Mouse (Mus musculus): Measurements from ENCODE around the gene Nkx6-1. TPM values are rescaled to one million over a fixed set of nuclear protein-coding genes. Genes with fewer than 3 reads are reported as not detected.

Nkx6-1 gene
- polyA plus RNA-seq, 1 experiment from 2014 or later: 5.2 TPM

DNA sequence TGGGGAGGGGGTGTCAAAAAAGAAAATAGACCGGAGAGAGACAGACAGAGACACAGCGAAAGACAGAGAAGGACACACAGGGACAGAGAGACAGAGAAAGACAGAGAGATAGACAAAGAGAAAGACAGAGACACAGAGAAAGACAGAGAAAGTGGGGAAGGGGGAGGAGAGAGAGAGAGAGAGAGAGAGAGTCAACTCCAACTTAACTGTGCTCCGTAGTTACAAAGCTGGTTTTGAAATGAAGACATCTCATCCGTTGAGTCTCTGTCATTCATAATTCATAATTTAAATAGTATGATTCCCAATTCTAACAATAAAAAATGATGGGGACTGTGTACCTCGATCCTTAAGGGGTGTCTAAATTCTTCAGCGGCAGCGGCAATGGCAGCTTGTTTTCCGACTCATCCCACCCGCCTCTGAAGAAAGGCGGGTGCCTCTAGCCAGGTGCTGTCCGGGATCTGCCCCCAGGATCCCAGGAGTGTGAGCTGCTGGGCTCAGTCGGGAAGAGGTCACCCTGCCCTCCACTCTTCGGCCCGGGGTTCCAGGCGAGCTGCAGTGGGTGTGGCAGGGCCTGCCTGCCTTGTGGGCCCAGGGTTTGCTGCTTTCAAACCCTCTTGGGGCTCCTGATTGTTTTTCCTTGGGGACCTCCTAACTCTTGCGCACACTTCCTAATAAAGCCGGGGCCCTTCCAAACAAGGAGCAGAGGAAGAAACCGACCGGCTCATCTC, 2.6 kb upstream of the Nkx6-1 start:
- Histone ChIP-seq H3K9ac (no peak overlapping the region), H3K36me3 (no peaks in the 10 kb centered on the region), H3K4me2 (peak overlapping the region; percentile 16; the same call in 1 of the 2 replicates), H3K4me1 (peaks cover 23% of the 10 kb centered on the region), H3K27me3 (replicated peaks) (peaks cover 59% of the 10 kb centered on the region), H3K9me3 (no peaks in the 10 kb centered on the region), H3K4me3 (replicated peaks) (0 out of 2 replicates have a peak overlapping the region, but pooled peaks have one; percentile 3), H3K27ac (no peak overlapping the region)
- no peak for ATAC-seq (ENCODE audit: insufficient read depth, low FRiP score, low read depth)
- 5% methylated on average over 19 of the region's 19 CpGs for WGBS

DNA sequence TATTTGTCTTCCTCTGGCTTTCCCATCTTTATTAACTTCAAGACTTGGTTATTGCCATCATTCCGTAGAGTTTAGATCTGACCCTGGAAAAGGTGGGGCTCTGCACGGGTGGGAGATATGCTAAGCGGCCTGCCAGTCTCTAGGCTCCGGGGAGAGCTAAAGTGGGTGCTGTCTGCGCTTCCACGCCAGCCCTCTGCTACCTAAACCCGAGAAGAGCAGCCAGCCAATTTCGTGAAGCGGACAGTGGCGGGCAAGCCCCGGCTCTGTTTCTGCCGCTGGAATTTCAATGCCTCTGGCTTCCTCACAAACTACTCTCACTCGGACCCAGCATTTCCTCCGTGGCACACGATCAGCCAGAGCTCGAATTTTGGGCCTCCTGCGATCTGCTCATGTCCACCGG, 1.9 kb upstream of the Nkx6-1 start:
- no peaks in the 10 kb centered on the region for H3K36me3 ChIP-seq
- H3K9me3 ChIP-seq: no peaks in the 10 kb centered on the region
- WGBS: 3% methylated on average over 18 of the region's 18 CpGs
- H3K27me3 ChIP-seq (replicated peaks): peaks cover 66% of the 10 kb centered on the region
- H3K27ac ChIP-seq: no peak overlapping the region
- ATAC-seq (ENCODE audit: insufficient read depth, low FRiP score, low read depth): no peak
- no peak overlapping the region for H3K4me3 ChIP-seq (replicated peaks)
- H3K9ac ChIP-seq: no peak overlapping the region
- no peak overlapping the region for H3K4me2 ChIP-seq
- H3K4me1 ChIP-seq: peaks cover 23% of the 10 kb centered on the region

DNA sequence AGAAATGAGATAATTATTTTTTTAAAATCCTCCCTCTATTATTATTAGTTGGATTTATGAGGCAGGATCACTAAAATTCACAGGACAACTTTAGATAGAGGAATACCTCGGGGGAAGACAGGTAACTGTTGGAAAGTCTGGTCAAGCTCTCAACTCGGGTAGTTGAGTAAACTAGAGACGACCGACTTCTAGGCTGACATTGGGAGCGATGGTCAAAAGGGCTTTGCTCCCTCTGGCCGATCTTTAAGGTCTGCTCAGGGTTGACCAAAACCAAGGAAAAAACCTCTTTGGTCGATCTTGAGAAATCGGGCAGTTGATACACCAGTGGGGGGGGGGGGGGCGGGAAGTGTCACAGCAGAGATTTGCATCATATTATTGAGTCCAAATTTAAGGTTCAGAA, 1.3 kb upstream of the Nkx6-1 start:
- peaks cover 23% of the 10 kb centered on the region for H3K4me1 ChIP-seq
- peaks cover 71% of the 10 kb centered on the region for H3K27me3 ChIP-seq (replicated peaks)
- H3K9me3 ChIP-seq: no peaks in the 10 kb centered on the region
- 4% methylated on average over 9 of the region's 9 CpGs for WGBS
- no peak for ATAC-seq (ENCODE audit: insufficient read depth, low FRiP score, low read depth)
- H3K4me2 ChIP-seq: no peak overlapping the region
- H3K36me3 ChIP-seq: no peaks in the 10 kb centered on the region
- no peak overlapping the region for H3K9ac ChIP-seq
- H3K27ac ChIP-seq: no peak overlapping the region
- H3K4me3 ChIP-seq (replicated peaks): no peak overlapping the region

DNA sequence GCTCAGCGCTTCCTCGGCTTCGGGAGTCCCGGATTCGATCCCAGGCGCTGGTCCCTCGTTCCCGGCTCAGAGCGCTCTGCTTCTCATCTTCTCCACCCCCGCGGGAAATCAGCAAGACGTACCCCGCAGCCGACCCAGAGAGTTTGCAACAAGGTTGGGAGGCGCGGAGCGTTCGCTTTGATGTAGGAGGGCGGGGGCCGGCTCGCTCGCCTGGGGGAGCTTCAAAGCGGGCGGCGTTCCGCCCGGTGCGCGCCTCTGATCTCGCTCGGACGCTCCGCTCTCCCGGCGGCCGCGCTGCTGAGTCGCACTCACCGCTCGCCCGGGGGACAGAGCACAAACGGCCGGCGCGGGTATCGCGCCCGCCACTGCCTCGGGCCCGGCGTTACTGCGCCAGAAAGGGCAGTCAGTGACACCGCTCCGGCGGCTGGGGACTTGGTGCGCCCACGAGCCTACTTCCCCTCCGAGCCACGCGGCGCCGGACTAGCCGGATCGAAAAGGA, 324 bp downstream of the Nkx6-1 start:
- H3K4me3 ChIP-seq (replicated peaks): peak overlapping the region; percentile 50
- peak overlapping the region; percentile 63 for H3K27ac ChIP-seq
- peaks cover 23% of the 10 kb centered on the region for H3K4me1 ChIP-seq
- no peaks in the 10 kb centered on the region for H3K36me3 ChIP-seq
- H3K9ac ChIP-seq: peak overlapping the region; percentile 39
- ATAC-seq (ENCODE audit: insufficient read depth, low FRiP score, low read depth): no peak
- no peaks in the 10 kb centered on the region for H3K9me3 ChIP-seq
- WGBS: under 1% methylated on average over 64 of the region's 64 CpGs
- peaks cover 73% of the 10 kb centered on the region for H3K27me3 ChIP-seq (replicated peaks)
- H3K4me2 ChIP-seq: peak overlapping the region; percentile 71

DNA sequence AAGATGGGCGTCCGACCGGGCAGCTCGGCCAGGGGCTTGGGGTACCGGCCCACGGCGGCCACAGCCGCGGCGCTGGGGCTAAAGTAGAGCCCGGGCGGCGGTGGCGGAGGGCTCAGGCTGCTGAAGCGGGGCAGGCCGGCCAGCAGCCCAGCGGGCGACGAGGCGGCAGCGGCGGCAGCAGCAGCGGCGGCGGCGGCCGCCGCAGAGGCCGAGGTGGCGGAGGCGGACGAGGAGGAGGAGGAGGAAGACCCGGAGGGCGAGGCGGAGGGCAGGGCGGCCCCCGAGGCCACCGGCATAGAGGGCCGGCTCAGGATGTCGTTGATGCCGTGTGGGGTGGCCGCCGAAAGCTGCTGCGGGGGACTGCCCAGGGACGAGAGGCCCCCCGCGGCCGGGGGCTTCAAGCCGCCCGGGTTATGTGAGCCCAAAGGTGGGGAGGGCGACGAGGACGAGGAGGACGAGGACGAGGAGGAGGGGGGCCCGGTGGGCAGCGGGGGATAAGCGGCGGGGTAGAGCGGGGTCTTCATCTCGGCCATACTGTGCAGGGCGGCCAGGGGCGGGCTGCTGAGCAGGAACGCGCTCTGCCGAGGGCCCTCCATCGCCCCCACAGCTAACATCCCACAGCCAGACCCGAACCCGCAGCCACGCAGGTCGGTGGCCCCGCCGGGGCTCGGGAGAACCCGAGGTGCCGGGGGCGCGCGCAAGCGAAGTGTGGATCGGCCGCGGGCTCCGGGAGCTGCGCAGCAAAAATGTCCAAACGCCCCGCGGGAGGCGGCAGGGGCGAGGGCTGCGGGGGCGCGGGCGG, 974 bp downstream of the Nkx6-1 start:
- Histone ChIP-seq H3K36me3 (no peaks in the 10 kb centered on the region), H3K9me3 (no peaks in the 10 kb centered on the region), H3K9ac (peak overlapping the region; percentile 39), H3K27ac (peak overlapping the region; percentile 57), H3K4me1 (peaks cover 25% of the 10 kb centered on the region), H3K4me3 (replicated peaks) (peak overlapping the region; percentile 50), H3K4me2 (peak overlapping the region; percentile 71), H3K27me3 (replicated peaks) (peaks cover 72% of the 10 kb centered on the region)
- no peak for ATAC-seq (ENCODE audit: insufficient read depth, low FRiP score, low read depth)
- under 1% methylated on average over 78 of the region's 94 CpGs for WGBS

DNA sequence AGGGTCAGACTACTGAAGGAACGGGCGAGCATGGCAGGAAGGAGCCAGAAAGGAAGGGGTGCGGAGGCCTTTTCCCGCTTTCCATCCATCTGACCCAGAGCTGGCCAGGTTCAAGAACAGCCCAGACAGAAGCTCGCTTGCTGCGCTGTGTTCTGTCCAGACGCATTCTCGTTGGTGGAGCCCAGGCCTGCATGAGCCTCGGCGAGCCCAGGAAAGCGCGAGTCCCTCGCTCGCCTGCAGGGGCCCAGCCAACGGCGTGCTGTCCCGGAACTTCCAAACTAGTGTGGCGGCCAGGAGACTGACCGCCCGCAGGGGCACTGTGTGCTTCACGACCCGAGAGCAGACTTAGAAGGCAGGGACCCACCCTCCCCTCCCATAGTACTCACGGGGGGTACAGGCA, 1.6 kb downstream of the Nkx6-1 start:
- WGBS: under 1% methylated on average over 23 of the region's 23 CpGs
- peaks cover 25% of the 10 kb centered on the region for H3K4me1 ChIP-seq

DNA sequence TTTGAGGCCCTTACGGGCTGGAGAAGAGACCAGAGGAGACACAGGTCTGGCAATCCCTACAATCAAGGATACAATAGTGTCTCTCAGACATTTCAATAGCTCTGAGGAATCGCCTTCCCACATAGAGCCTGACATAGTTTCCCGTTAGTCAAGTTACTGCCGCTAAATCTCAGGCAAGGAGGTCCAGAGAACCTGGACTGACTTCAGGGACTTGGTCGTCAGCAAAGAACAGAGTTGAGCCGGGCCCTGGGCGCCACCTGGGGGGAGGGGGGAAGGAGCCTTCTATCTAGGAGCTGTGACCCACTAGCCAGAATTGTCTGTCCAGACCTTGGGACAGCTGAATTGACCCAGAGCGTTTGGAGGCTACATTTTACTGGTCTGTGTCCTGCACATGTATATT, 2.3 kb downstream of the Nkx6-1 start:
- Histone ChIP-seq H3K27ac (no peak overlapping the region), H3K9me3 (no peaks in the 10 kb centered on the region), H3K4me3 (replicated peaks) (peak overlapping the region; percentile 50), H3K4me2 (0 out of 2 replicates have a peak overlapping the region, but pooled peaks have one; percentile 11), H3K4me1 (peaks cover 25% of the 10 kb centered on the region), H3K36me3 (no peaks in the 10 kb centered on the region), H3K9ac (no peak overlapping the region), H3K27me3 (replicated peaks) (peaks cover 64% of the 10 kb centered on the region)
- ATAC-seq (ENCODE audit: insufficient read depth, low FRiP score, low read depth): no peak
- WGBS: 2% methylated on average over 8 of the region's 8 CpGs

More for the DNA sequence above, 1.6 kb downstream of the Nkx6-1 start:
- H3K27me3 ChIP-seq (replicated peaks): peaks cover 67% of the 10 kb centered on the region
- peak; percentile 28; the same call in 1 of the 2 replicates for ATAC-seq (ENCODE audit: insufficient read depth, low FRiP score, low read depth)
- peak overlapping the region; percentile 50 for H3K4me3 ChIP-seq (replicated peaks)
- no peaks in the 10 kb centered on the region for H3K36me3 ChIP-seq
- H3K9me3 ChIP-seq: no peaks in the 10 kb centered on the region
- 0 out of 2 replicates have a peak overlapping the region, but pooled peaks have one; percentile 39 for H3K9ac ChIP-seq
- 0 out of 2 replicates have a peak overlapping the region, but pooled peaks have one; percentile 21 for H3K27ac ChIP-seq
- peak overlapping the region; percentile 71 for H3K4me2 ChIP-seq

DNA sequence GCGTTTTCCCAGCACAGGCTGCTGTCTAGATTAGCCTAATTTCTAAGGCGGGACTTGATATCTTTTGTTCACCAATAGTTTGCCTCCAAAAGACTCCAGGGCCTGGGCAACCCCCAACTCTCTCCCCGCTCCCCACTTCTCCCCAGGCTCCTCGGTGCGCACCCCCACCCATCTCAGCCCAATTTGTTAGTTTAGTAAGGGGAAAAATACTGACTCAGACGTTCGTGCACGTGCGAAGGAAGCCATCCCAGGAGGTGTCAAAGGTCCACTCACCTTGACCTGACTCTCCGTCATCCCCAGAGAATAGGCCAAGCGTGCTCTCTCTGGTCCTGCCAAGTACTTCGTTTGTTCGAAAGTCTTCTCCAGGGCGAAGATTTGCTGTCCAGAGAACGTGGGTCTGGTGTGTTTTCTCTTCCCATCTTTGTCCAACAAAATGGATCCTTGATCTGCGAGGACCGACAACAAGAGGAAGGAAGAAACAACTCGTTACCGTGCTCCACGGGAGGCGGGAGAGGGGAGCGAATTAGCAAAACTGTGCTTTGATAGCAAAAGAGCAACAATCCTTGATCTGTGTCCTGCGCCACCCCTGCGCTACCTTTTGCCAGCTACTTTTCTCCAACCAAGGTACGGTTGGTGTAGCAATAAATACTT, 3.1 kb downstream of the Nkx6-1 start:
- Histone ChIP-seq H3K4me3 (replicated peaks) (peak overlapping the region; percentile 50), H3K27me3 (replicated peaks) (peaks cover 70% of the 10 kb centered on the region), H3K9me3 (no peaks in the 10 kb centered on the region), H3K27ac (no peak overlapping the region), H3K9ac (no peak overlapping the region), H3K4me1 (peaks cover 25% of the 10 kb centered on the region), H3K36me3 (no peaks in the 10 kb centered on the region), H3K4me2 (peak overlapping the region; percentile 1)
- no peak for ATAC-seq (ENCODE audit: insufficient read depth, low FRiP score, low read depth)
- WGBS: 9% methylated on average over 25 of the region's 25 CpGs

DNA sequence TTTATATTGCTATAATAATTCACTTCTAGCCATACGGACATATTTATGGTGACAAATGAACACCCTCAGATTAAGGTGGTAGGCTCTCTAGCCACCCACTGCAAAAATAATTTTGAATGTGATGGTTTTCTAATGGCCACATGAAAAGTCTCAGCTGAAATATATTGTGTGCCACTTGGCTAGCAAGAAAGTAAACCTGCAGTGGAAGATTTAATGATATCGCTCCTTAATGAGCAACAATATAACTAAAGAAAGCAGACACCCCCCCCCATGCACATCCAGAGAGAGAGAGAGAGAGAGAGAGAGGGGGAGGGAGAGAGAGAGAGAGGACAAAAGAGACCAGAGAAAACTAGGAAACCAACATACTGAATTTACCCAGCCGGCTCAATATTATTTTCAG, 4.1 kb downstream of the Nkx6-1 start:
- Histone ChIP-seq H3K9ac (no peak overlapping the region), H3K27ac (no peak overlapping the region), H3K27me3 (replicated peaks) (peaks cover 73% of the 10 kb centered on the region), H3K9me3 (no peaks in the 10 kb centered on the region), H3K4me3 (replicated peaks) (no peak overlapping the region), H3K36me3 (no peaks in the 10 kb centered on the region), H3K4me2 (no peak overlapping the region), H3K4me1 (peaks cover 25% of the 10 kb centered on the region)
- 3% methylated on average over 3 of the region's 3 CpGs for WGBS
- no peak for ATAC-seq (ENCODE audit: insufficient read depth, low FRiP score, low read depth)

DNA sequence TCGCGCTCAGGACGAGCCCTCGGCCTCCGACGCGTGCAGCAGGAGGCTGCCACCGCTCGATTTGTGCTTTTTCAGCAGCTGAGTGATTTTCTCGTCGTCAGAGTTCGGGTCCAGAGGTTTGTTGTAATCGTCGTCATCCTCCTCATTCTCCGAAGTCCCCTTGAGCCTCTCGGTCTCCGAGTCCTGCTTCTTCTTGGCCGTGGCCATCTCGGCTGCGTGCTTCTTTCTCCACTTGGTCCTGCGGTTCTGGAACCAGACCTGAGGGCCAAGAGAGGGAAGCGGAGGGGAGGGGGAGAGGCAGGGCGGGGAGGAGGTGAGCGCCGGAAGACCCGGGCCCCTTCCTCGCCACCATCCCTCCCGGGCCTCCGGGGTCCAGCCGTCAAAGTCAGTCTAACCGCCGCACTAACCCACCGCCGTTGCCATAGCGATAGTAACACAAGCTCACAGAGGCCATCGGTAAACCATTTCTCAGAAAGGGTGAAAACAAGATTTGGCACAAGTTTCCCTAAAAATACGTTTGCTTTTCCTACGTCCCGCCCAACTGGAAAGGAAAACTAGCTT, 5.3 kb downstream of the Nkx6-1 start:
- WGBS: 5% methylated on average over 38 of the region's 39 CpGs
- Histone ChIP-seq H3K9ac (no peak overlapping the region), H3K4me1 (peaks cover 14% of the 10 kb centered on the region), H3K27ac (no peak overlapping the region), H3K9me3 (no peaks in the 10 kb centered on the region), H3K36me3 (no peaks in the 10 kb centered on the region), H3K4me2 (peak overlapping the region; percentile 31), H3K27me3 (replicated peaks) (peaks cover 67% of the 10 kb centered on the region), H3K4me3 (replicated peaks) (peak overlapping the region; percentile 20)
- no peak for ATAC-seq (ENCODE audit: insufficient read depth, low FRiP score, low read depth)

DNA sequence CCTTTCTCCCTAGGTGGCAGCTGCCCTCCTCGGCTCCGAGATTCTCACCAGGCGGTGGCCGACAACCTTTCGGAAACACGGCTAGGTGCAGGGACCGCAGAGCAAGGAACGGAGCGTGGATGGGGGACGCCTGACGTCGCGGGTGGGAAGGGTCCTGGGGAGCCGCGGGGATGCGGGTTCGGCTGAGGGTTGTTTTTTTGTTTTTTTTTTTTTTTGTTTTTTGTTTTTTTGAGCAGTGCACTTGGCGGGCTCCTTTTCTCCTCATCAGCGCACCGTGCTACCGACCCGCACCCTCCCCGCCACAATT, 5.9 kb downstream of the Nkx6-1 start:
- H3K4me2 ChIP-seq: peak overlapping the region; percentile 31
- H3K36me3 ChIP-seq: no peaks in the 10 kb centered on the region
- H3K9ac ChIP-seq: no peak overlapping the region
- peaks cover 61% of the 10 kb centered on the region for H3K27me3 ChIP-seq (replicated peaks)
- no peaks in the 10 kb centered on the region for H3K9me3 ChIP-seq
- H3K4me3 ChIP-seq (replicated peaks): peak overlapping the region; percentile 20
- WGBS: 5% methylated on average over 23 of the region's 23 CpGs
- H3K27ac ChIP-seq: no peak overlapping the region
- no peak for ATAC-seq (ENCODE audit: insufficient read depth, low FRiP score, low read depth)
- H3K4me1 ChIP-seq: peaks cover 9% of the 10 kb centered on the region

Data from stomach, embryonic 15.5 days (tissue).